Mouse (Mus musculus) heart, postnatal 25 days (tissue): ENCODE measurements around the gene Hoxd11. TPM values are rescaled to one million over a fixed set of nuclear protein-coding genes. Genes with fewer than 3 reads are reported as not detected.

ENCODE experiments used
- DNase-seq: peaks from one replicate; pipeline ENCODE4 v3.0.0; 2022; ENCODE audit warnings: low spot score
- intact Hi-C: fragments of 180-260 bp; cut with DNase I; formaldehyde crosslinking; loops from one replicate; pipeline ENCODE4 v1.15.1; 2025
- total RNA-seq, 2 experiments: library from RNA; stranded (reverse); gene quantifications; 2 replicates each; pipeline ENCODE4 v1.2.3; 2021

The Hoxd11 gene
- total RNA-seq: not detected

DNA sequence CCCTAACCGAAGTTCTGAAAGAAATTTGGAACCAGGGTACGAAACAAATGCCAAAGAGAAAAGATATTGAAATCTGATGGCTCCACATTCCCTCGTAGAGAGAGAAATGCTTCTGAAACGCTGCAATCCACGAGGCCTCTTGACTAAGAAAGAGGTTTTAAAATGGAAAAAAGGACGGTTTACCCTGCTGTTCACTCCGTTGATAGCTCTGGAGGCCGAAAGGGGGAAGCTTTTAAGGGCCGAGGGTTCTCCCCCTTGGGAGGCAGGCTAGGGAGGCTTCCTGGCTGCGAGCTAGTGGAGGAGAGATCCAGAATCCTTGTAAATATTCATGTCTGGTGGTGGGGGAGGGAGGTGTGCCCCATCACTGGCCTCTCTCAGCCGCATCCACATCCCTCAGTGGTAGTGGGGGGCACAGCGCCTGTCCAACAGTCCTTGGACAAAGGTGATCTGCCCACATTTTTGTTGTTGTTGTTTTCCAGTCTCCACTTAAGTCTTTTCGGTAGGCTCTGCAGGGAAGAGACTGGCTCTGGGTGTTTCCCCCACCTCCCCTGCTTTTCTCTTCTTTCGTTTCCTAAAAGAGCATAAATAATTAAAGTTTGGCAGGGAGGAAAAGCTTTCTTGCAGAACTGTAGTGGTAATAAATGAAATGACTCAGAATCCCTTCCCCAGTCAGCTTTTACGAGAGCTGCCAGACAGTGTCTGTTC lies at the start of gene Hoxd11:
Hoxd11 (plus strand) TSS at position 667 of the 705 bp plus-strand sequence.
- no peak for DNase-seq
- intact Hi-C loops: no loop called here

DNA sequence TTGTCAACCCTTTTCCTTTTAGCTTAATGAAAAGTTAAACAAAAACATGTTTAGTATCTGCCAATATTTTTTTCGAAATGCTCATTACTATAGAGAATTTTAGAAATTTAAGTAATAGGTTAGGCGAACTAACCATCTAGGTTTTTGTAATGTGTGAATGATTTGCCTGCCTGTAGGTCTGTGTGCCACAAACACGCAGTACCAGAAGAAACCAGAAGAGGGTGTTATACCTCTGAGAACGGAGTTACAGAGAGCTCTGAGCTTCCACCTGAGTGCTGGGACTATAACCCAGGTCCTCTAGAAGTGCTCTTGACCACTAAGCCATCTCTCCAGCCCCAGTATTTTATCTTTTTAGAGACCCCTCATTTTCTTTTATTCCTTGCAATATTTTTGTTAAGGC lies 43.9 kb upstream of the Hoxd11 start:
- intact Hi-C loops: no loop called here
- DNase-seq: no peak

DNA sequence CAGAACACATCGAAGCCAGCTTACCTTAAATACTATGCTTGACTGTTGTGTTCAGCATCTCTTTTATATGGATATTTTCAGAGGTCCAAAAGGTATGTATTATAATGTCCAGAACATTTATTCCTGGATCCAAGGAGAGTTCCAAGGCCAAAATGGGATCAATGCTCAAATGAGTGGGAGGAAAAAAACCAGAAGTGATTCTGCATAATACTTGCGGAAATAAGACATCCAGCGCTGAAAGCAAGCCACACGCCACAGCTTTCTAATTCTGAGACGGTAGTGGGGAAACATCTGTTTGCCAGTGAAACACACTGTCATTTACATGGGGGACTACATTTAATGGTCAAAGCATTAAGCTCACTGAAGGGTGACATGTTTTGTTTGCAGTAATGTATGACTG lies 36.9 kb upstream of the Hoxd11 start:
- intact Hi-C loops: no loop called here
- DNase-seq: no peak

DNA sequence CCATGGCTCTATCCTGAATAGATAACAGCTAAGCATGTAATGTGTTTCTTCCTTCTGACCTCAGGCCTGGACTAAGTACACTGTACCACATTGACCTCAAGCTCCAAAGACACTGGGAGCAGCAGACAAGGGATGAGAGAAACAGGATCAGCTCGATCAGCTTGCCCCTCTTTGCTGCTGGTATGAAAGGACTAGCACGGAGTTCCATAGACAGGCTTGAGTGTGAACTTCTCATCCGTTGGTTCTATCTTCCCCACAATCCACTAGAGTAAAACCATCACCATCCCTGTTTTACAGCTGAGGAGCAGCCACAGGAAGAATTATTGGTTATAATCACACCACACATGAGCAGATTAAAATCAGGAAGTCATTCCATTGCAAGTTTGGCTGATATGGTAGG lies 33.7 kb upstream of the Hoxd11 start:
- intact Hi-C loops: no loop called here
- no peak for DNase-seq

DNA sequence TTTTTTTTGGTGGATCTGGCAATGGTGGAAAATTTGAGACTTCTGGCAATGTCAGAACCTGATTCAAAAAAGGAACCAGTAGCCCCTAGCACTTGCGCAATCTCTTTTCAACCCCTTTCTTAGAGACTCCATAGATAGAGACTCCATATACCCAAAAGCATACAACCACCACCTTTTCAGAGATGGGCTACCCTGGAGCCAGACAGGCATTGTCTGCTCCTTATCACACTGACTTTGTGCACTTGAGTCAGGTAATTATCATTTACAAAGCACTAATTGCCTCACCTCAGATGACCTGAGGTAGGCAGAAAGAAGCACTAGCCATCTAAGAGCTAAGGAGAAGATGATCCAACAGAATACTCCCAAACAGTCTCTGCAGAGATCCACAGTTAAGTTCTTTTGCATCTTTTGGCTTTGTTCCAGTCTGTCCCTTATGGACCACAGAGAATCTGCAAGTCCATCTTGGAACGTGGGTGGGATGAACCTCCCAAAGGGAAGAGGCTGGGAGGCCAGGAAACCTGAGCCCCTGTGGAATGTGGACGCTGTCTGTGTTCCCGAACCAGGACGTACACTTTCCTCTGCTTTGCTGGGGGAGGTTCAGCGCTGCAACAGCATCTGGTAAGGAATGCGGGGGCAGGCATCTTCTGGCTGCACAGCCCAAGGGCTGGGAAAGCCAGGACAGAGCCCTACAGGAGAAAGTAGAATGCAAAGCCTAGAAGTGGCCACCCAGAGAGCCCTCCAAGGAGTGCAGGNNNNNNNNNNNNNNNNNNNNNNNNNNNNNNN lies 32.1 kb upstream of the Hoxd11 start:
- intact Hi-C loops: no loop called here
- no peak for DNase-seq

DNA sequence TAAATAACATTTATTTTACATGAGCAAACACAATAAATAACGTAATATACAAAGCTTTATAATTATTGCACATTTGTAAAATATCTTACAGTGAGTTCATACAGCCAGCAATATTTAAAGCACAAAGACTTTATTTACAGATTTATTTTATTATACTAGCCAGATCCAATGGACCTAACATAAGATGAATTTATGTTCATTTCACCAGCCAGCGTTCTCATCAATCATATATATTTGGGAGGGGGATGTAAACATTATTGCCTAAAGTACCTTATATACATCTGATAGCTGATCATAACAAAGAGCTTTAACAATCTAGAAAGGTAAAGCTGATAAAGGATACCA lies 26.4 kb upstream of the Hoxd11 start:
- intact Hi-C loops: loop anchor here (5.0 kb wide), 1 partner anchor 39 kb away; the partner anchor contains the start of gene Hoxd10
- no peak for DNase-seq

DNA sequence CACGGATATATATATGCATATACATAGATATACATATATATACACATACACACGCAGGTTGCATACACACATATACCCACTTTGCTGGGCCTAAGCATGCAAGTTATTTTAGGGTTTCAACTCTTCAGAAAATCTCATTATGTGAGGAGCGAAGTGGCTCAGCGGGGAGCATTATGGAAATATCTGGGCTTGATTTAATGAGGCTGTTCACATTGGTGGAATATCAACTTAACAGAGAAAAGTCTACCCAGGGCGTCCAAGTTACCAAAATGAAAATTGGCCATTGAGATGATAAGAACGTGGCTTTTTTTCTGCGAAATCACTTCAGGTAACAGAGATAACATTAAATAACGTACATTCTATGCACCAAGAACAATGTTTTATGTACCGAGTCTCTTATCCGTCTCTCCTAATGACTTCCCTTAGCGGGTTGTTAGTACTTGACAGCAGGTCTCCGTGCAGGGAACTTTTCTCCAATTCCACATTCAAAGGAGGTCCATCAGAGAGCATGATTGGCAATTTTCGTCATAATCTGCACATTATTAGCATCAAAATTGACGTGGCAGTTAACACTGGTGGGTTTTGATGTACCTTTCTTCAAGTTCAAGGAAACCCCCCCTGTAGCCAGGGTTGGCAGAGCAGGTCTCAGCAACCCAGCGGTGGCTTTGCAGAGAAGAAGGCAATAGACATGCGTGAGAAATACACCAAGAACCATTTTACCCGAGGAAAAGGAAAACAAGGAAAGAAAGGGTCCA lies 25.4 kb upstream of the Hoxd11 start:
- no peak for DNase-seq
- intact Hi-C loops: loop anchor here (5.0 kb wide), 1 partner anchor 38 kb away; the partner anchor contains the start of gene Hoxd10

DNA sequence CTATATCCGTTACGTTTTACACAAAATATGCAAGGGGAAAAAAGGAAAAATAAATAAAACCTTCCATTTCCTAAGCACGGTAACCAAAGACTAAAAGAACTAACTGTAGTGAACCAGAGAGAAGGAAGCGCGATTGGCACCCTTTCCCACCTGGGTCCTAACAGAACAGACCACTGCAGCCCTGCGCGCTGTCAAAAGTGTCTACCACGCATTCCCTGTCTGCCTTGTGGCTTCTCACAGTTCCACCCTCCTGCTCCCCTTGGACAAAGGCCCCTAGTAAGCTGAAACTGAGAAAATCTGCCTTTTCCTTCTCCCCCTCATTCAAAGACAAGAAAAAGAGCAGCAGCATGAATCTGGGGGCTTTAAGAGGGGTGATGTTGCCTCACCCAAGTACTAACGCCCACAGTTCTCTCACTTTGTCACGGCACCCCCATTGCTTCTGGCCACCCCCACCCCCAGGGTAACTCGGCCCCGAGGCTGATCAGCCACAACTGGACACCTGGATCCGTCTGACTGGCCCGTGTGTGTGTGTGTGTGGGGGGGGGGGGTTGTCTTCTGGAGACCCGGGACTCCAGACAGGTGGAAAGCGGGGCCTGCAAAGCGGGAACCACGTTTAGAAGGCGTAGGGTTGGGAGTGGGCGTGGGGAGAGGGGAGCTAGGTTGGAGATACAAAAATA lies 24.5 kb upstream of the Hoxd11 start:
- intact Hi-C loops: loop anchor here (5.0 kb wide), 1 partner anchor 37 kb away; the partner anchor contains the start of gene Hoxd10
- no peak for DNase-seq

DNA sequence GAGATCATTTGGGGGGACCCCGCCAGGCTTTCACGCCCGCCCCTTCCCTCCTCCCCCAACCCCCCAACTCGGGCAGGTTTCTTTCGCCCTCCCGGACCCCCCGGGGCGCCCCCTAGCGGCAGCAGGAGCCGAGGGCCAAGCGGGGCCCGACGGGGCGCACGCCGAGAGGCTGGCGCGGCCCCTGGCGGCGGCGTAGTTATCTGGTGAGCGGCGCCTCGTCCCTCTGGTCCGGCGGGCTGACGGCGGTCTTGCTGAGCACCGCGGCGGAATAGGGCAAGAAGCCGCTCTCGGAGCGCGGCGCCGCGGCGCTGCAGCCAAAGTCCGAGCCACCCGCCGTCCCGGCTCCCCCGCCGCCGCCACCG lies 24.0 kb upstream of the Hoxd11 start:
- intact Hi-C loops: no loop called here
- no peak for DNase-seq

DNA sequence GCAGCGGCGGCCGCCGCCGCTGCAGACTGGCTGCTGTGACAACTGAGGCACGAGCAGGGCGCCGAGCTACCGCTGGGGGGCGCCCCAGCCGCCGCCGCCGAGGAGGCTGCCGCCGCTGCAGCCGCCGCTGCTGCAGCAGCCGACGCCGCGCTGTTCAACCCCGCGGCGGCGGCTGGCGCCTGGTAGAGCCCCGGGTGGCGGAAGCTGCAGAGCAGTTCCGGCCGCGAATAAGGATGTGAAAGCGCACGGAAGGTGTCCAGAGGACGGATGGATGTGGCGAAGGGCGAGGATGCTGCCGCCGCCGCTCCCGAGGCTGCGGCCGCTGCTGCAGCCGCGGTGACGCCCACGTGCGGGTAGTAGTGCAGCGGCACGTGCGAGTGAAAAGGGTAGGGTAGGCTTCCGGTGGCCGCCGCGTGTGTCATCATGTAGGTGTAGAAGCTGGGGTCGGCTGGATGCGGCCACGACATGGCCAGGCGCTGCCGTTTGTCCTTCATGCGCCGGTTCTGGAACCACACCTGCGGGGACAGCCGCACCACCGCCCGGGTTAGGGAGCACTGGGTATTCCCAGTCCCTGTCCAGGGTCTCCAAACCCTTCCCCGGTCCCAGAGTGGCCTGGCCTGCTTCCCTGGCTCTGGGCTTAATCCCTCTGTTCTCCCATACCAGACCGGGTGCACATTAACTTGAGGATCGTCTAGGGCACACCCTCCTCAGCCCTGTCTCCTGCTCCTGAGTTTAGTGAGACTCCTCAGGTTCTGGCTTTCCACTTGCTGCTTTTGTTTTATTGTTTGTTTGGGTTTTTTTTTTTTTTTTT lies 23.3 kb upstream of the Hoxd11 start:
- no peak for DNase-seq
- intact Hi-C loops: no loop called here

DNA sequence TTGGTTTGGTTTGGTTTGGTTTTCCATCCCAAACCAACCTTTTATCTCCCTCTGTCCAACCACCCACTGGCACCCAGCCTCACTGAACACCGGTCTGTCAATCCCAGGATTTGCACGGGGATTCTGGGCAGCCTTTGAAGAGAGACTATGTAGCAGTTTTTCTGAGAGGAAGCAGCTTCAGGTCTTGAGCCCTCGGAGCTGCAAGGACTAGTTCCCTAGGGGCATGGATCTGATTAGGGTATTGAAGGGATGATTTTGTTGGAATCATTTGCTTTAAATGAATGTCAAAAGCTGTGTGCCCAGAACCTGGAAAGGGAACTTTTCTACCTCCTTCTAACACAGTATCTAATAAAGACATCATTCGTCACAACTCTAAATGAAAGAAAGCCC lies 22.7 kb upstream of the Hoxd11 start:
- intact Hi-C loops: no loop called here
- no peak for DNase-seq

DNA sequence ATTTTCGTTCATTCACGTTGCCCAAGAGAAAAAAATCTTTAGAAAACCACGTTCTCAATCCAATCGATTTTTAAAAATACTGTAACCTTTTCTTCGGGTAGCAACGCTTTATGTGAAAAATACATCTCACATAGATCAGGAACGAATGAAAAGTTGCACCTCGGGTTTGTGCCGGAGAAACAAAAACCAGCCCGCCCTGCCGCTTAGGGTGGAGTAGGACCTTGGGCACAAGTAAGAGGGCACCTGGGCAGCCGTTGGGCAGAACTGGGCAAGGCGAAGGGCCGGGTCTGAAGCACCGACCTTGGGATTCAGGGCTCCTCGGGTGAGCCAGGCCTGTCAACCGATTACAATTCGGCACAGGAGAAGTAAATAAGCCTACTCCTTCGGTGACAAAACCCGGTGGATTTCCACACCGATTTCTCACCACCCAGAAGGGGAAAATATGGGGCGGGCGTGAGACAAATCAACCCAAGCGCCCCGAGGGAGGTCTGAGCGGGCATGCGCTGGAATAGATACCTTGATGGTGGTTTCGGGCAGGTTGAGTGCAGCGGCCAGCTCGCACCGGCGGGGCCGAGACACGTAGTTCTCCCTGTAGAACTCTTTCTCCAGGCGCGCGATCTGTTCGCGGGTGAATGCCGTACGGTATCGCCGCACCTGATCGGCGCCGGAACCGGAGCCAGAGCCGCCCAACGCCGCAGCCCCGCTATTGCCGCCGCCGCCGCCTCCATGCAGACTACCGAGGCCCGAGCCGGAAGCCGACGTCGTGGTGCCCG lies 21.9 kb upstream of the Hoxd11 start:
- intact Hi-C loops: no loop called here
- DNase-seq: no peak

DNA sequence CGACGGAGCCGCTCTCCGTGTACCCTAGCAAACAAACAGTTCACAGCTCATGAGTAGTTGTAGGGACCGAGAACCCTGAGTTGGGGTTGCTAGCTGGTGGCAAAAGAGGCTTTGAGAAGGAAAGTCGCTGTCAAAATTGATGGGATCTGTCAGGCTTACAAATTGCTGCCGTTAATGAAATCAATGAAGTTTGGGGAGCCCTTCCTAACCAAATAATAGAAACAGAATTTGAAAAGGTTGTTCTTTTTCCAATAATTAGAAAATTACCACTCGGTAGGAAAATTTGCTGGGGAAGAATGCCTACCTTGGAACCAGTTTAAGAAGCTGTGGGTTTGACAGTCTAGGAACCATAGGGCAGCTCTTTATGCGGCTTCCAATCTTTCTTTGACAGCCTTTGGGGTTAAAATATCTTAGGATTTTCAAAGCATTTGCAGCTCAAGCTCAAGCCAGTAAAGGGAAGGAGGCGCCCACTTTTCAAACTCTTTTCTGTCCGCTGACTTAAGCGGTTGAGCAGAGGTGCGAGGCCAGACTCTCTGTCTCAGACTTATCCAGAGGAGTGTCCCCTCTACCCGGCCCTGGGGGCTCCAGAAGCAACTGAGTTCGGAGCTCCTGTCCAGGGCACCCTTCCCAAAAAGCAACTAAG lies 21.2 kb upstream of the Hoxd11 start:
- no peak for DNase-seq
- intact Hi-C loops: no loop called here

DNA sequence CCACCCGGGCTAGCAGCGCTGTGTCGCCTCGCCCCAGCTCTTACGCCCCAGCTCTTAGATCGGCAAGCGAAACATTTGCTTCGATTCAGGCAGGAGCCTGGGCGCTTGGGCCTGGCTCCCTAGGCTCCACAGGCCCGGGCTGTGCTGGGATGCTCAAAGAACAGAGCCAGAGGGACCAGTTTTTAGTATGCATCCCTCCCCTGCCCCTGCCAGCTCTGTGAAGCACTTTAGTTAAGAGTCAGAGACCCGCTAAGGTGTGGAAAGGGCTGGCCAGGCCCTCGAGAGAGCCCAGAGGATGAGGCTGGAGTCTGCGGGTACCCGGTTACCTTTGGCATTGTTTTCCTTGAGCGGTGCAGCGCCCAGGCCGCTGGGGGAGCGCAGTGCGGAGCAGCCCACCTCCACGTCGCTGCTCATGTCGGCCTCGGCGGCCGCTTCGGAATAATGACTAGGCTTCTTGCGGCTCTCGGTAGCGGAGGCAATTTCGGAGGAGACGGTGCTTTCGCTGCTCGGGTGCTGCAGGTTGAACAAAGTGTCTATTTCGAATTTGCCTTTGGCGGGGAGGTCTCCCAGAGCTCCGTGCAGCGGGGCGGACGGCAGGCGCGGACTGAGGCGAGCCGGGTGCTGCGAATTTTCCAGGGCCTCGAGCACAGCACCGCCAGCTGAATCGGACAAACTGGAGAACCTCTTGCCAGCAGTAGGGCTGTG lies 20.5 kb upstream of the Hoxd11 start:
- intact Hi-C loops: no loop called here
- DNase-seq: no peak

DNA sequence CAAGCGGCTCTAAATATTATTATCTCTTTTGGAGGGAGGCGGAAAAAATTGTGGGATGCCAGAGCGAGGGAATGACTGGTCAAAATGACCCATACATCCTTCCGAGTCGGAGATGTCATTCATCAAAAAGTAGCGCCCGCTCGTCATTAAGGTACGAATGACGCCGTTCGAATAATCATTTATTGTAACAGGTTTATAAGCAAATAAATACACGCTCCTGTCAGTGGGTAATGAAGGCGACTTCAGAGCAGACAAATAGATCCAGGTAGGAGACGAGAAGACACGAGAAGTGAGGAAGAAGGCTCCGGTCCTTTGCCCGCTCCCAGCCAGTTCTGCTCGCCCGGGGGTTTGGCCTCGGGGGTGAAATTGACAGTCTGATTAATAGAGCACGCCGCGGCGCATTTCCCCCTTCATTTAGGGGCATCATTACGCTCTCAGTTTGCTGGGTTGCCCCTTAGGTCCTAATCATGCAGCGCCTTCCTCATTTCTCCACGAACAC lies 19.8 kb upstream of the Hoxd11 start, which contains the start of gene Evx2:
Evx2 (minus strand) TSS at position 51 of the 499 bp plus-strand sequence.
- no peak for DNase-seq
- intact Hi-C loops: loop anchor here (10.0 kb wide), 2 partner anchors 885 to 1385 kb away; partner anchors contain the start of genes Chn1 and Sp9

DNA sequence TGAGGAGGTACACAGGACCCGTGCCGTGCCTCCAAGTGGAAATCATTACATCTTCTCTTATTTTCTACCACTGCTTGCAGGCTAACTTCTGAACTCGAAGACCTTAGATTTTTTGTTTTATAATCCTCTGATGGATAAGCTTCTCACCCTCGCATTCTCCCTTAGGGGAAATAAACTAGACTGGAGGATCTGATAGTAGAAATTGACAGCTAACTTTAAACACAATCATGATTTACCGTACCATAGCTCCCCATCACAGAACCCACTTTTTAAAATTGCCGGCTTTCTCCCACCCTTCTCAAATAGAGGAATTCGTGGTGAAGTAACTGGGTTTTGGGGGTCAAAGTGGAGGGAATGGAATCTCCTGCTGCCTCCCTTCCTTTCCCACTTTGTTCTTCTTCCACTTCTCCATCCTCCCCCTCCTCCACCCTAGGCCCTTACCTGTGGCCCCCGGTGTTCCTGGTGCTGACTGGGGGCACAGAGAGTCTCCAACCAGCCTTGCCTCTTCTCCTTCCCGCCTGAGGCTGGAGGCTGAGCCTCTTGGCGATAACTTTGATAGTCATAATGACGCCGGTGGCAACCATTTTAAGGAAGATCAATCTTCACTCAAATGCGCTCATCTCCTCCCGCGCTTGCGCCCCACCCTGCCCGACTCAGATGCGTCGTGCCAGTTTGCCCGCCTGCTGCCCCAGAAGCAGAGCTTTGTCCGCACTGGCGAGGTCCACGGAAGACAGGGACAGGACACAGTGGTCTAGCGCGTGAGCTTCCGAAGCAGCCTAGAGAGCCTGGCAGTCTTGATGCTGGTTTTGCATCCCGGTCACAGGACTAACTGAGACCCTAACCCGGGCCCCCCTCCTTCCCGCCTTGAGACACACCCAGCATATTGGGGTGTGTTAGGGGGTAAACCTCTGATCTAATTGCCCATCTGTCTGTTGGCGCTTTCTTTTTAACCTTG lies 18.7 kb upstream of the Hoxd11 start:
- intact Hi-C loops: loop anchor here (10.0 kb wide), 2 partner anchors 886 to 1386 kb away; partner anchors contain the start of genes Chn1 and Sp9
- DNase-seq: no peak
